Mouse (Mus musculus): ENCODE results near the gene Pdk3. TPM values are rescaled to one million over a fixed set of nuclear protein-coding genes. Genes with fewer than 3 reads are reported as not detected.

The Pdk3 gene
- total RNA-seq, 2 experiments from 2014 or later: 1.6 TPM

DNA sequence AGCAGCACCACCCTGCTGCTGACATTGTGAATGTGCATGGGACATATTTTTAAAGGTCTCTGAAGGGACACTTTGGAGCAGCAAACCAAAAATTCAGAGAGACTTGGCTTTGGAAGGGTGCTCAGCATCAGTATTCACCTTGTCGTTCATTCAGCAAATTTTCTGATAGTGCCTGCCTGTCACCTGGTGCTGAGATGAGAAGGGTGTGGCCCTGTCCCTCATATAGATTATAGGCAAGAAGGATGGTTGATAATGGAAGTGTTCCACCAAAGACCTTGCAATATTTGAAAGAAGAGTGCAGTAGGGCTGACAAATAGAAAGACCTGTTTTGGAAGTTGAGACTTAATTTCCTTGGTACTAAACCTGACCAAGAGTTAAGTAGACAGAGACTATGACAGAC, 102.5 kb downstream of the Pdk3 start:
- DNase-seq: no peak
- intact Hi-C loops (cut with DNase I): no loop called here

Other genes starting within 250 kb of the Pdk3 start
- 1 to 10 TPM; 3.0 to 3.2 TPM for gene Pola1, start 200.0 kb downstream of the Pdk3 start, total RNA-seq (2021)
- under 1 TPM in 1 of 2 experiments, not detected in 1; 0.10 TPM for gene Pcyt1b, start 177.3 kb downstream of the Pdk3 start, total RNA-seq (2021)
- gene AU015836, start 136.5 kb upstream of the Pdk3 start, total RNA-seq (2021): not detected

Measured in gastrocnemius, postnatal 36 days (tissue).